Mouse (Mus musculus): ENCODE data around the gene Mttp.

DNA sequence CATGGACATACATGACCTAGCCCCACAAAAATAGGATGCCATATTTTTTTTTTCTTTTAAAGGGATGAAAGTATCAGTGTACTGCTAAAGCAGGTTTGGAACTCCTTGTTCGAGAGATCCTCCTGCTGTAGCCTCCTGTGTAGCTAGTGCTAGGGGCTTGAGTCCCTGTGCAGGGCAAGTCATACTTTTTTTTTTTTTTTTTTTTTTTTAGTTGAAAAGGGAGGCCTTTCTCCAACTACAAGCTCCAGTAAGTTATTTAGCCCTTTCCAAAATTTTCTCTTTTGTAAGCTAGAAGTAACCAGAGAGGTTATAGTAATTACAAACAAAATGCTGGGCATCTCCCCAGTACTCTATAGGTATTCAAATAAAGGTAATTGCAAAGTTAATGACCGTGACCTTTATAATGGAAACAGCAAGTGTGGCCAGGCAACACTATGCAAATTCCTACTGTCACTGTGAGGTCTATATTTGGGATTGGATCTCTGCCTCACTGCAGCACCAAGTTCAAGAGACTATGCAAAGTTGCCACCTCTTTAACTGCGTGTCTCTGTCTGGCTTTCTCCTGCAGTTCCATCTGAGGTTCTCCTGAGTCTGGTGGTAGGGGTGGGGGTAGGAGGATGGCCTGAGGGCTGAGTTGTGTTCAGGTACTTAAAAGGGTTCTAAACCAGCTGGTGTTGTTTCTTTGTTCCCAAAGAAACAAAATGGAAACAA is 103.0 kb downstream of the Mttp start:
- TF ChIP-seq CTCF (IDR thresholded peaks at IDR 0.05; ENCODE audit: borderline replicate concordance, control insufficient read depth, extremely low read depth, insufficient read depth, low read length, poor library complexity) (no peak), POLR2A (IDR thresholded peaks at IDR 0.05; ENCODE audit: control insufficient read depth, extremely low read depth, insufficient read depth, low read length, poor library complexity) (no peak)
